Mouse (Mus musculus) c-Kit-positive CD71-negative TER-119-negative erythroid progenitor cells, embryonic 14.5 days (primary cell): ENCODE data around the gene G0s2.

ENCODE experiments used
- DNase-seq: peaks from one replicate; pipeline ENCODE4 v3.0.0-alpha.2; 2013; ENCODE audit warnings: low read depth

Gene G0s2

GRCm38 (mm10) chr1:193272916-193273601 lies at the start of gene G0s2:
TSS of gene G0s2 (minus strand) at chr1:193273217.
- DNase-seq = no peak

GRCm38 (mm10) chr1:193320398-193320797 lies 47.4 kb upstream of the G0s2 start:
- DNase-seq = no peak

GRCm38 (mm10) chr1:193319721-193320120 lies 46.7 kb upstream of the G0s2 start:
- DNase-seq = no peak

GRCm38 (mm10) chr1:193317159-193317559 lies 44.1 kb upstream of the G0s2 start:
- no peak for DNase-seq

GRCm38 (mm10) chr1:193316358-193316750 lies 43.3 kb upstream of the G0s2 start:
- DNase-seq = no peak

GRCm38 (mm10) chr1:193315705-193316357 lies 42.8 kb upstream of the G0s2 start:
- DNase-seq = no peak

- DNase-seq = no peak
These were observed 38.6 kb upstream of the G0s2 start for GRCm38 (mm10) chr1:193311596-193311995.

GRCm38 (mm10) chr1:193310519-193311085 lies 37.6 kb upstream of the G0s2 start:
- no peak for DNase-seq

GRCm38 (mm10) chr1:193309785-193310518 lies 36.9 kb upstream of the G0s2 start:
- DNase-seq = no peak

- no peak for DNase-seq
These were observed 33.8 kb upstream of the G0s2 start for GRCm38 (mm10) chr1:193306832-193307231.

- DNase-seq = no peak
These were observed 32.4 kb upstream of the G0s2 start for GRCm38 (mm10) chr1:193305386-193305785.

- DNase-seq = no peak
These were observed 30.1 kb upstream of the G0s2 start for GRCm38 (mm10) chr1:193303096-193303495.

- DNase-seq = no peak
These were observed 29.0 kb upstream of the G0s2 start for GRCm38 (mm10) chr1:193302093-193302405.

GRCm38 (mm10) chr1:193301216-193302092 lies 28.4 kb upstream of the G0s2 start:
- DNase-seq = no peak

GRCm38 (mm10) chr1:193299995-193300394 lies 27.0 kb upstream of the G0s2 start:
- DNase-seq = no peak

GRCm38 (mm10) chr1:193298141-193298765 lies 25.2 kb upstream of the G0s2 start:
- no peak for DNase-seq

- DNase-seq = no peak
These were observed 22.9 kb upstream of the G0s2 start for GRCm38 (mm10) chr1:193295920-193296319.

- no peak for DNase-seq
These were observed 20.9 kb upstream of the G0s2 start for GRCm38 (mm10) chr1:193293926-193294325.

GRCm38 (mm10) chr1:193293039-193293438 lies 20.0 kb upstream of the G0s2 start:
- DNase-seq = no peak

GRCm38 (mm10) chr1:193290686-193291085 lies 17.7 kb upstream of the G0s2 start:
- no peak for DNase-seq

GRCm38 (mm10) chr1:193289914-193290313 lies 16.9 kb upstream of the G0s2 start:
- no peak for DNase-seq
